Mouse (Mus musculus) erythroblast, embryonic 14.5 days (primary cell): Measurements from ENCODE around the gene Gnai3.

Experiments used
- GATA1 ChIP-seq: IDR thresholded peaks from 2 replicates; pipeline ENCODE4 v1.6.1; 2012; ENCODE audit warnings: low read length, inconsistent platforms, mixed read lengths
- TAL1 ChIP-seq: IDR thresholded peaks from 3 replicates; pipeline ENCODE4 v1.6.1; 2012; ENCODE audit warnings: low read length, inconsistent platforms, mixed read lengths

- TF ChIP-seq GATA1 (no peak), TAL1 (no peak)
Observed at GRCm38 (mm10) chr3:108086470-108086979, 59.4 kb downstream of the Gnai3 start, which contains the start of gene Ampd2.
